Mouse (Mus musculus) limb, embryonic 13.5 days (tissue): ENCODE results near the gene Bbs2. TPM values are rescaled to one million over a fixed set of nuclear protein-coding genes. Genes with fewer than 3 reads are reported as not detected.
"Not testable (repeated sequence)": the region's sequence is repeated elsewhere in the genome, so short reads cannot be mapped to it uniquely, and the experiment has no call there.

Experiments
- ATAC-seq: fragments of 200-750 bp; cut with Nextera tagmentation; 2 replicates; pipeline ENCODE4 v1.8.0; 2017; ENCODE audit warnings: low read depth, moderate number of reproducible peaks, moderate TSS enrichment; ENCODE audit not compliant: low FRiP score
- H3K27ac ChIP-seq: fragments of 300-500 bp; sonication (generic); 2 replicates; pipeline ENCODE4 v1.5.1; 2015; ENCODE audit warnings: inconsistent platforms, mild to moderate bottlenecking, moderate library complexity
- H3K27me3 ChIP-seq: fragments of 300-500 bp; sonication (generic); 2 replicates; pipeline ENCODE4 v1.6.1; 2015; ENCODE audit warnings: mild to moderate bottlenecking, inconsistent platforms
- H3K36me3 ChIP-seq: fragments of 300-500 bp; sonication (generic); 2 replicates; pipeline ENCODE4 v1.6.1; 2015; ENCODE audit warnings: inconsistent platforms, mild to moderate bottlenecking, moderate library complexity
- H3K4me1 ChIP-seq: fragments of 300-500 bp; sonication (generic); 2 replicates; pipeline ENCODE4 v1.6.1; 2015; ENCODE audit warnings: inconsistent platforms
- H3K4me2 ChIP-seq: fragments of 300-500 bp; sonication (generic); replicated peaks from 2 replicates; pipeline ENCODE4 v1.6.1; 2015; ENCODE audit warnings: inconsistent platforms, mild to moderate bottlenecking, moderate library complexity
- H3K4me3 ChIP-seq: fragments of 300-500 bp; sonication (generic); 2 replicates; pipeline ENCODE4 v1.5.1; 2015; ENCODE audit warnings: moderate library complexity, mild to moderate bottlenecking, inconsistent platforms
- H3K9ac ChIP-seq: fragments of 300-500 bp; sonication (generic); 2 replicates; pipeline ENCODE4 v1.6.1; 2015; ENCODE audit warnings: mild to moderate bottlenecking, inconsistent platforms
- H3K9me3 ChIP-seq: fragments of 300-500 bp; sonication (generic); 2 replicates; pipeline ENCODE4 v1.6.1; 2016; ENCODE audit warnings: inconsistent platforms
- WGBS: fragments of 180-500 bp; shearing (Covaris S2); methylation state at CpG from one replicate; pipeline ENCODE4 v1.1.7; 2015; 5-methylcytosine and 5-hydroxymethylcytosine counted together
- polyA plus RNA-seq: library from polyadenylated mRNA; unstranded; fragments of >200 nt; fragmentation: Nextera tagmentation; extraction: Ambion mirVana; gene quantifications from 2 replicates; pipeline ENCODE4 v1.2.1, GENCODE M21; 2015

The Bbs2 gene
- 11.8 and 15.2 TPM in 2 replicates for polyA plus RNA-seq

GRCm38 (mm10) chr8:94098081-94098974 is at the start of gene Bbs2:
Bbs2 (minus strand) TSS chr8:94098928.
- H3K27me3 ChIP-seq, result no peaks in the 10 kb centered on the region
- H3K4me2 ChIP-seq, result peak within 1 kb of the TSS; percentile 70
- H3K27ac ChIP-seq, result peak within 1 kb of the TSS; percentile 96
- peak; percentile 100 for ATAC-seq
- no peaks in the 10 kb centered on the region for H3K9me3 ChIP-seq
- no peaks in the 10 kb centered on the region for H3K36me3 ChIP-seq
- WGBS, result 1% methylated on average over 61 of the region's 61 CpGs
- peaks cover 10% of the 10 kb centered on the region; the same call in 1 of the 2 replicates for H3K4me1 ChIP-seq
- H3K4me3 ChIP-seq, result peak within 1 kb of the TSS; percentile 58
- H3K9ac ChIP-seq, result peak within 1 kb of the TSS; percentile 71

DNA sequence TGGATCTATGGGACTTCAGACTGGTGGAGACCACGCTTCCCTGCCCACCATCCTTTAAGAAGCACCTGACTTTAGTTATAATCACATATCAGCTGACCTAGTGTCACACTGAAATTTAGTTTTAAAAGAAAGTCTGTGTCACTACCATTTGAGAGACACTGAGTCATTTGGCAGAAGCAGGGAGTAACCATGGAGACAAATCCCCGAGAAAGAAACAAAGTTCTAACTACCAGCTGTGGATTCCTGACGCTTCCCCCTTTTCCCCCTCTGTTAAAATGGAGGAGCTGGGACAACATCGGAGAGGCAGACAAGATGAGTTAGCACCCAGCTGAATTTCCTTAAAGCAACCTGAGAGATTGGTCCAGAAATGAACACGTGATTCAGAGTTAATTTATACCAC is 49.5 kb upstream of the Bbs2 start:
- no peak for ATAC-seq
- H3K36me3 ChIP-seq, result no peaks in the 10 kb centered on the region
- H3K4me1 ChIP-seq, result peaks cover 12% of the 10 kb centered on the region
- no peak overlapping the region for H3K9ac ChIP-seq
- no peaks in the 10 kb centered on the region for H3K9me3 ChIP-seq
- WGBS, result 47% methylated on average over 5 of the region's 5 CpGs
- H3K4me2 ChIP-seq, result no peak overlapping the region
- no peak overlapping the region for H3K27ac ChIP-seq
- H3K4me3 ChIP-seq, result no peak overlapping the region
- peaks cover 28% of the 10 kb centered on the region for H3K27me3 ChIP-seq

GRCm38 (mm10) chr8:94140266-94140795 is 41.6 kb upstream of the Bbs2 start:
- ATAC-seq, result no peak
- Histone ChIP-seq H3K9ac (no peak overlapping the region), H3K9me3 (no peaks in the 10 kb centered on the region), H3K4me1 (peaks cover 4% of the 10 kb centered on the region; the same call in 1 of the 2 replicates), H3K36me3 (no peaks in the 10 kb centered on the region), H3K4me2 (no peak overlapping the region), H3K27me3 (no peaks in the 10 kb centered on the region), H3K4me3 (no peak overlapping the region), H3K27ac (no peak overlapping the region)
- 90% methylated on average over 4 of the region's 4 CpGs for WGBS

DNA sequence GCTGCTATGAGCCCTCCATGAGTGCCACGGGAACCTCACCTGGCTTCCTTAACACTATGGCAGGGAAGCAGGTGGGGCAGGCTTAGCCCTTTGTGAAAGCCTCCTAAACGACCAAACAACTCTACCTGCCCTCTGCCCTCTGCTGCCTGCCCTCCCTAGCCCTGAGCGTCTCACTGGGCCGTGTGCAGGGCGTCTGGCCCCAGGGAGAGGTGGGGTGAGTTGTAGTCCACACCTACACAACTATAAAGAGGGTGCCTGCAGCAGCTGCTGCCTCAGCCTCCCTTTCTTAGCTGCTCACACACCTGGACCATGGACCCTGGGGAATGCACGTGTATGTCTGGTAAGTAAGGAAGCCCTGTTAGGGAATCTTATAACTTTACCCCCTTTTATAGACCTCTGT is 38.2 kb upstream of the Bbs2 start, which contains the start of gene Mt4:
Gene Mt4, plus strand, starts transcription at position 265 of the 400 bp plus-strand sequence.
- WGBS, result 44% methylated on average over 6 of the region's 6 CpGs
- Histone ChIP-seq H3K27ac (no peak within 1 kb of the TSS), H3K27me3 (no peaks in the 10 kb centered on the region), H3K36me3 (no peaks in the 10 kb centered on the region), H3K9me3 (no peaks in the 10 kb centered on the region), H3K4me1 (peaks cover 4% of the 10 kb centered on the region; the same call in 1 of the 2 replicates), H3K9ac (no peak within 1 kb of the TSS), H3K4me2 (no peak within 1 kb of the TSS), H3K4me3 (no peak within 1 kb of the TSS)
- ATAC-seq, result no peak

- no peak overlapping the region for H3K4me2 ChIP-seq
- no peaks in the 10 kb centered on the region for H3K27me3 ChIP-seq
- no peak overlapping the region for H3K9ac ChIP-seq
- 73% methylated on average over 7 of the region's 7 CpGs for WGBS
- no peaks in the 10 kb centered on the region for H3K36me3 ChIP-seq
- no peak overlapping the region for H3K27ac ChIP-seq
- no peaks in the 10 kb centered on the region for H3K9me3 ChIP-seq
- H3K4me1 ChIP-seq, result peaks cover 4% of the 10 kb centered on the region; the same call in 1 of the 2 replicates
- ATAC-seq, result no peak
- no peak overlapping the region for H3K4me3 ChIP-seq
Measured at GRCm38 (mm10) chr8:94136192-94136591, 37.5 kb upstream of the Bbs2 start.

GRCm38 (mm10) chr8:94135556-94135955 is 36.8 kb upstream of the Bbs2 start:
- ATAC-seq, result no peak
- peaks cover 4% of the 10 kb centered on the region; the same call in 1 of the 2 replicates for H3K4me1 ChIP-seq
- WGBS, result 94% methylated on average over 6 of the region's 6 CpGs

GRCm38 (mm10) chr8:94134601-94135000 is 35.9 kb upstream of the Bbs2 start:
- not testable (repeated sequence) for H3K27ac ChIP-seq, H3K4me2 ChIP-seq, H3K4me1 ChIP-seq, H3K27me3 ChIP-seq, ATAC-seq, H3K4me3 ChIP-seq, H3K9ac ChIP-seq, H3K9me3 ChIP-seq, H3K36me3 ChIP-seq
- WGBS, result 41% methylated on average over 3 of the region's 3 CpGs

More at GRCm38 (mm10) chr8:94135556-94135955, 36.8 kb upstream of the Bbs2 start:
- no peaks in the 10 kb centered on the region for H3K27me3 ChIP-seq
- no peak overlapping the region for H3K4me3 ChIP-seq
- no peak overlapping the region for H3K27ac ChIP-seq
- H3K9ac ChIP-seq, result no peak overlapping the region
- no peaks in the 10 kb centered on the region for H3K36me3 ChIP-seq
- no peak overlapping the region for H3K4me2 ChIP-seq
- H3K9me3 ChIP-seq, result no peaks in the 10 kb centered on the region

- Histone ChIP-seq H3K9me3 (no peaks in the 10 kb centered on the region), H3K27ac (no peak overlapping the region), H3K9ac (no peak overlapping the region), H3K4me2 (no peak overlapping the region), H3K27me3 (no peaks in the 10 kb centered on the region), H3K4me1 (peaks cover 4% of the 10 kb centered on the region; the same call in 1 of the 2 replicates), H3K4me3 (no peak overlapping the region), H3K36me3 (no peaks in the 10 kb centered on the region)
- 47% methylated on average over 5 of the region's 5 CpGs for WGBS
- no peak for ATAC-seq
Measured at GRCm38 (mm10) chr8:94132096-94132495, 33.4 kb upstream of the Bbs2 start.

DNA sequence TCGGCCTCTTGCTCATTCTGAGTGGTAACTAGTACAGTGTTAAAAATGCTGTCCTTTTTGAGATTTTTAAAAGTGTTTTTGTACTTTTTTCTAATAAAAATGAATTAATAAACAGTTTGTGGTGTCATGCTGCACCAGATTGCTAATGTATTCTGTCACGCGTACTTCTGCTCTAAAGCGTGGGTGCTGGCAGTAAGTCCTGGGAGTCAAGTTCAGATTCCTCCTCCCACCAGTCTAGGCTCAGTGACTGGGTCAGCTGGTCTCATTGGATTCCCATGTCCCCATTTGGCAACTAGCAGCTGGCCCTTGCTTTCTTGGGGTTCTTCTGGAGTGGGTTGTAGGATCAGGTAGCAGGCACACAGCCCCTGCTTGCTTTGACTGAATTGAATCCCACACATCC is 31.4 kb upstream of the Bbs2 start:
- no peak overlapping the region for H3K27ac ChIP-seq
- ATAC-seq, result no peak
- no peak overlapping the region for H3K4me2 ChIP-seq
- H3K27me3 ChIP-seq, result no peaks in the 10 kb centered on the region
- no peak overlapping the region for H3K4me3 ChIP-seq
- WGBS, result 87% methylated on average over 4 of the region's 4 CpGs
- no peak overlapping the region for H3K9ac ChIP-seq
- H3K36me3 ChIP-seq, result no peaks in the 10 kb centered on the region
- no peaks in the 10 kb centered on the region for H3K9me3 ChIP-seq
- no peaks in the 10 kb centered on the region for H3K4me1 ChIP-seq

DNA sequence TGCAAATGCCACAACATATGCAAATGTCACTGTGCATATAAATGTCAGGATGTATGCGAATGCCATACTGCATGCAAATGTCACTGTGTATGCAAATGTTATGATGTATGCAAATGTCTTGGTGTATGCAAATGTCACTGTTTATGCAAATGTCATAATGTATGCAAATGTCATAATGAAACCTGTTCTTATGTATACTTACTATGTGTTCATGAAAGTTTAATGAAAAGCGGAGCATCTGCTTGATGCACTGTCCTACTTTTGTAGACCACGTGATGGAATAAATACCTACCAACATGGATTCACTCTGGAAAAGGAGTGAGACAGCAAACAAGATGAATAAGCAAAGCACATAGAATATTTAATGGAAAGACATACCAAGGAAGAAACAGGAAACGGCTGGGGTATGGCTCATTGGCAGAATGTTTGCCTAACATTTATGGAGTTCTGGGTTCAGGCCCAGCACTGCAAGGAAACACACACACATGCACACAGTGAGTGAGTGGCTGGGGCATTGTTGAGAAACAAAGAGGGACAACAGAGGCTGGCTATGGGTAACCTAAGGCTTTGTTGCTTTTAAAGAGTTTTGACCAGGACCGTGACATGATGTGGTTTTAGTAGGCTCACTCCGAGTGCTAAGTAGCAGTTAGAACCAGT is 30.5 kb upstream of the Bbs2 start:
- H3K4me1 ChIP-seq, result no peaks in the 10 kb centered on the region
- no peaks in the 10 kb centered on the region for H3K36me3 ChIP-seq
- no peak for ATAC-seq
- no peaks in the 10 kb centered on the region for H3K9me3 ChIP-seq
- 88% methylated on average over 6 of the region's 6 CpGs for WGBS
- H3K9ac ChIP-seq, result no peak overlapping the region
- H3K27me3 ChIP-seq, result no peaks in the 10 kb centered on the region
- no peak overlapping the region for H3K27ac ChIP-seq
- no peak overlapping the region for H3K4me3 ChIP-seq
- H3K4me2 ChIP-seq, result no peak overlapping the region

DNA sequence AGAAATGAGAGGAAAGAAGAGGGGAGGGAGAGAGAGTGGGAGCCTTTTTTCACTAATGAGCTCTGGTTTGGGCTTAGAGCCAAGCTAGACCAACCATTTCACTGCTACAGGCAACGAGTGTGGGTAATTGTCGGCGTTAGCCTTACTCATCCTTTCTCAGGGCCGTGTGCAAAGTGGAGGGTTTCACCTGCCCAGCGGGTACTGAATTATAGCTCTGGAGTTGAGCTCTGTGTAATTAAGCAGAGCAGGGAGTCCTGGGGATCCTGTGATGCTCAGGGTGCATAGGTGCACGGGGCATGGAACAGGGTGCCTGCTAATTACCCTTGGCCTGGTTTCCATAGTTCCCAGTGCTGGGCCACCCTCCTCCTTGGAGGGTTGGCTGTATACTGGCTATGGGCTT is 29.0 kb upstream of the Bbs2 start:
- no peak overlapping the region for H3K27ac ChIP-seq
- H3K27me3 ChIP-seq, result no peaks in the 10 kb centered on the region
- H3K4me3 ChIP-seq, result no peak overlapping the region
- H3K9me3 ChIP-seq, result no peaks in the 10 kb centered on the region
- H3K36me3 ChIP-seq, result no peaks in the 10 kb centered on the region
- no peak for ATAC-seq
- peaks cover 9% of the 10 kb centered on the region; the same call in 1 of the 2 replicates for H3K4me1 ChIP-seq
- WGBS, result 63% methylated on average over 6 of the region's 6 CpGs
- H3K9ac ChIP-seq, result no peak overlapping the region
- no peak overlapping the region for H3K4me2 ChIP-seq
